Comparison of ENCODE assay signal across 17 mouse cellular contexts in genomic region chr12:69351685-69352084, GRCm38 (mm10). TPM values are rescaled to one million over a fixed set of nuclear protein-coding genes. Genes with fewer than 3 reads are reported as not detected.
DNase-seq lines count a peak whose midpoint lies in the region; ATAC-seq and TF ChIP-seq lines count a peak whose summit lies in the region.
"Had no signal": no experiment of that assay in that cellular context is flagged by ENCODE, and none has a peak within 500 bp of the region (broad histone marks: within the 10 kb centered on the region; RNA-seq: fewer than 3 reads in every experiment).

No protein-coding gene starts in this region.

- TF ChIP-seq RAD21 in CH12.LX (IDR thresholded peaks at IDR 0.05; ENCODE audit: low read depth, low read length), result peak; percentile 11

- no peak overlapping the region for H3K9ac ChIP-seq in kidney, postnatal 0 days (ENCODE audit: low read depth, low read length)
- H3K9ac ChIP-seq in kidney, embryonic 15.5 days, result no peak overlapping the region
- no peak overlapping the region for H3K9ac ChIP-seq in CH12.LX (ENCODE audit: insufficient read depth, low read depth)
- H3K9ac ChIP-seq: embryonic facial prominence, embryonic 15.5 days; heart, embryonic 13.5 days; hindbrain, embryonic 12.5 days; midbrain, embryonic 15.5 days; neural tube, embryonic 13.5 days had no signal

- no peaks in the 10 kb centered on the region for H3K9me3 ChIP-seq in kidney, postnatal 0 days (replicated peaks; ENCODE audit: low read length)
- no peaks in the 10 kb centered on the region for H3K9me3 ChIP-seq in kidney, embryonic 15.5 days (replicated peaks)
- no peaks in the 10 kb centered on the region for H3K9me3 ChIP-seq in CH12.LX (replicated peaks; ENCODE audit: low read length)
- no peaks in the 10 kb centered on the region for H3K9me3 ChIP-seq in heart, embryonic 10.5 days
- H3K9me3 ChIP-seq: embryonic facial prominence, embryonic 15.5 days; heart, embryonic 13.5 days; hindbrain, embryonic 12.5 days; midbrain, embryonic 15.5 days; neural tube, embryonic 13.5 days had no signal

- no peak for DNase-seq in kidney, postnatal 0 days (ENCODE audit: low spot score)
- DNase-seq in 416B (ENCODE audit: low read depth) (peak; percentile 67), CH12.LX (ENCODE audit: extremely low read depth) (no peak)
- DNase-seq in induced T-regulatory cell, adult 2 months (ENCODE audit: low read depth), result peak; percentile 61
- no peak for DNase-seq in heart, embryonic 10.5 days (ENCODE audit: low spot score)
- DNase-seq in right cerebral cortex, adult 18-20 months, result no peak
- DNase-seq: cerebellum, adult 11 months; gastrocnemius, postnatal 25 days; kidney, adult 8-10 months; lung, postnatal 36 days had no signal

- H3K4me1 ChIP-seq in kidney, postnatal 0 days (replicated peaks; ENCODE audit: insufficient read depth, low read length), result no peaks in the 10 kb centered on the region
- peaks cover 10% of the 10 kb centered on the region for H3K4me1 ChIP-seq in kidney, embryonic 15.5 days
- H3K4me1 ChIP-seq in CH12.LX (ENCODE audit: control insufficient read depth in 1 of 2, insufficient read depth in 2 of 2), result peaks cover 5 to 13% of the 10 kb centered on the region in 2 experiments
- no peaks in the 10 kb centered on the region; the same call in 1 of the 2 replicates for H3K4me1 ChIP-seq in heart, embryonic 10.5 days

- ATAC-seq in kidney, postnatal 0 days (replicated peaks; ENCODE audit: low FRiP score, low read depth), result no peak
- ATAC-seq in kidney, embryonic 15.5 days (replicated peaks; ENCODE audit: low FRiP score), result no peak
- ATAC-seq: forebrain, embryonic 16.5 days; midbrain, embryonic 15.5 days had no signal

- H3K27ac ChIP-seq in kidney, postnatal 0 days, result no peak overlapping the region
- H3K27ac ChIP-seq in kidney, embryonic 15.5 days, result no peak overlapping the region
- H3K27ac ChIP-seq in CH12.LX (ENCODE audit: insufficient read depth, low read depth), result no peak overlapping the region
- H3K27ac ChIP-seq in heart, embryonic 10.5 days, result no peak overlapping the region
- H3K27ac ChIP-seq: embryonic facial prominence, embryonic 15.5 days; heart, embryonic 13.5 days; hindbrain, embryonic 12.5 days; midbrain, embryonic 15.5 days; neural tube, embryonic 13.5 days had no signal

- dilution Hi-C loops in CH12.LX (cut with MboI; ENCODE audit: extremely low pct_ligation_motif_present, extremely low pct_unique_long_range_greater_than_20kb, low sequenced_read_pairs), result no loop called here

- H3K36me3 ChIP-seq in kidney, postnatal 0 days (ENCODE audit: insufficient read depth, low read length), result peaks cover 27% of the 10 kb centered on the region
- H3K36me3 ChIP-seq in kidney, embryonic 15.5 days, result peaks cover 71% of the 10 kb centered on the region
- peaks cover 38 to 70% of the 10 kb centered on the region in 2 experiments for H3K36me3 ChIP-seq in CH12.LX (replicated peaks in 1 of 2; ENCODE audit: control insufficient read depth in 1 of 2, insufficient read depth in 1 of 2, low read length in 1 of 2)
- peaks cover 68% of the 10 kb centered on the region for H3K36me3 ChIP-seq in heart, embryonic 10.5 days

- TF ChIP-seq POLR2A in CH12.LX (IDR thresholded peaks at IDR 0.05; ENCODE audit: low read depth, low read length), result no peak

- H3K4me3 ChIP-seq in kidney, postnatal 0 days (replicated peaks; ENCODE audit: low read depth, low read length), result no peak overlapping the region
- H3K4me3 ChIP-seq in kidney, embryonic 15.5 days (replicated peaks), result no peak overlapping the region
- H3K4me3 ChIP-seq in CH12.LX (replicated peaks in 1 of 3; ENCODE audit: low read depth in 2 of 3, low read length in 2 of 3, poor library complexity in 1 of 3), result no peak overlapping the region
- no peak overlapping the region for H3K4me3 ChIP-seq in heart, embryonic 10.5 days
- H3K4me3 ChIP-seq: embryonic facial prominence, embryonic 15.5 days; heart, embryonic 13.5 days; hindbrain, embryonic 12.5 days; midbrain, embryonic 15.5 days; neural tube, embryonic 13.5 days had no signal

- peak; percentile 36; the same call in 1 of the 2 replicates for TF ChIP-seq CTCF in kidney, postnatal 0 days (IDR thresholded peaks at IDR 0.05; ENCODE audit: low read depth)
- peak in 1 of 2 experiments; percentile 68; a peak in 2 of 4 replicates for TF ChIP-seq CTCF in CH12.LX (conservative IDR thresholded peaks at IDR 0.05 in 1 of 2, IDR thresholded peaks at IDR 0.05 in 1 of 2; ENCODE audit: low read depth in 2 of 2, low read length in 2 of 2)

- H3K27me3 ChIP-seq in kidney, postnatal 0 days (ENCODE audit: insufficient read depth, low read length), result no peaks in the 10 kb centered on the region
- H3K27me3 ChIP-seq in kidney, embryonic 15.5 days, result no peaks in the 10 kb centered on the region
- H3K27me3 ChIP-seq in CH12.LX (replicated peaks), result no peaks in the 10 kb centered on the region
- H3K27me3 ChIP-seq in heart, embryonic 10.5 days (ENCODE audit: insufficient read depth, poor library complexity, severe bottlenecking), result no peaks in the 10 kb centered on the region
- H3K27me3 ChIP-seq: embryonic facial prominence, embryonic 15.5 days; heart, embryonic 13.5 days; hindbrain, embryonic 12.5 days; midbrain, embryonic 15.5 days; neural tube, embryonic 13.5 days had no signal

- in situ Hi-C loops in CH12.LX (cut with MboI; ENCODE audit: low pct_ligation_motif_present, low pct_unique_long_range_greater_than_20kb, low sequenced_read_pairs), result loop anchor here (10.0 kb wide), 2 partner anchors 223 to 343 kb away; no protein-coding TSS in a partner anchor

- no peak overlapping the region for H3K4me2 ChIP-seq in kidney, postnatal 0 days (ENCODE audit: low read length)
- no peak overlapping the region for H3K4me2 ChIP-seq in kidney, embryonic 15.5 days
- no peak overlapping the region for H3K4me2 ChIP-seq in CH12.LX (ENCODE audit: insufficient read depth, low read depth, poor library complexity, severe bottlenecking)
- H3K4me2 ChIP-seq: embryonic facial prominence, embryonic 15.5 days; heart, embryonic 13.5 days; hindbrain, embryonic 12.5 days; midbrain, embryonic 15.5 days; neural tube, embryonic 13.5 days had no signal

- WGBS in kidney, postnatal 0 days, result 95% methylated on average over 1 of the region's 1 CpGs
- WGBS in kidney, embryonic 15.5 days, result 82% methylated on average over 1 of the region's 1 CpGs
- WGBS in heart, embryonic 10.5 days, result 63% methylated on average over 1 of the region's 1 CpGs

- no peak for TF ChIP-seq EP300 in CH12.LX (IDR thresholded peaks at IDR 0.05; ENCODE audit: low read length)

- H3K79me2 ChIP-seq in CH12.LX (replicated peaks; ENCODE audit: control insufficient read depth, extremely low read depth, insufficient read depth, poor library complexity, severe bottlenecking), result peaks cover 21% of the 10 kb centered on the region

TF ChIP-seq in CH12.LX, 34 proteins besides CTCF, POLR2A, EP300 and RAD21:
- TF ChIP-seq KAT2A (IDR thresholded peaks at IDR 0.05; ENCODE audit: insufficient replicate concordance, low read length) (no peak), MYC (IDR thresholded peaks at IDR 0.05; ENCODE audit: low read depth, low read length) (peak; percentile 73), SMC3 (IDR thresholded peaks at IDR 0.05; ENCODE audit: low read depth, low read length) (peak; percentile 39)

RNA-seq across cellular contexts. Expression of gene Nemf, which starts 5.3 kb away (rescaled TPM):
- polyA plus RNA-seq in kidney, postnatal 0 days (2015; fragmentation: Nextera tagmentation; extraction: Ambion mirVana), result 66.8 and 69.9 TPM in 2 replicates
- polyA plus RNA-seq in kidney, embryonic 15.5 days (2015; fragmentation: Nextera tagmentation; extraction: Ambion mirVana), result 87.0 and 91.6 TPM in 2 replicates
- total RNA-seq in CH12.LX (2012; rRNA removed) (34.3 and 37.5 TPM in 2 replicates), CH12.LX (2014; rRNA removed) (56.6 and 71.0 TPM in 2 replicates)
- polyA plus RNA-seq in CH12.LX (2012; ENCODE audit: insufficient read length, low read depth), result 44.9 and 54.7 TPM in 2 replicates
- 68.1 and 78.1 TPM in 2 replicates for polyA plus RNA-seq in heart, embryonic 10.5 days (2016; fragmentation: Nextera tagmentation; extraction: Ambion mirVana)

RNA-seq across cellular contexts. Expression of gene Arf6, which starts 20.3 kb away (rescaled TPM):
- polyA plus RNA-seq in kidney, postnatal 0 days (2015; fragmentation: Nextera tagmentation; extraction: Ambion mirVana), result 56.2 and 70.7 TPM in 2 replicates
- polyA plus RNA-seq in kidney, embryonic 15.5 days (2015; fragmentation: Nextera tagmentation; extraction: Ambion mirVana), result 45.3 and 47.0 TPM in 2 replicates
- total RNA-seq in CH12.LX (2012; rRNA removed), result 273 and 312 TPM in 2 replicates
- total RNA-seq in CH12.LX (2014; rRNA removed), result 308 and 375 TPM in 2 replicates
- polyA plus RNA-seq in CH12.LX (2012; ENCODE audit: insufficient read length, low read depth), result 224 and 258 TPM in 2 replicates
- 37.1 and 50.4 TPM in 2 replicates for polyA plus RNA-seq in heart, embryonic 10.5 days (2016; fragmentation: Nextera tagmentation; extraction: Ambion mirVana)

RNA-seq across cellular contexts. Expression of gene Gm9887, which starts 20.6 kb away (rescaled TPM):
- polyA plus RNA-seq in kidney, postnatal 0 days (2015; fragmentation: Nextera tagmentation; extraction: Ambion mirVana), result 1.3 and 3.2 TPM in 2 replicates
- 1.4 and 1.7 TPM in 2 replicates for polyA plus RNA-seq in kidney, embryonic 15.5 days (2015; fragmentation: Nextera tagmentation; extraction: Ambion mirVana)
- total RNA-seq in CH12.LX (2012; rRNA removed) (4.3 TPM in 2 replicates), CH12.LX (2014; rRNA removed) (not detected in 2 replicates)
- 3.4 and 4.3 TPM in 2 replicates for polyA plus RNA-seq in CH12.LX (2012; ENCODE audit: insufficient read length, low read depth)
- polyA plus RNA-seq in heart, embryonic 10.5 days (2016; fragmentation: Nextera tagmentation; extraction: Ambion mirVana), result 0.95 and 1.8 TPM in 2 replicates
- total RNA-seq: gastrocnemius, postnatal 25 days had no signal

RNA-seq across cellular contexts. Expression of gene Klhdc2, which starts 55.2 kb away (rescaled TPM):
- 132 and 141 TPM in 2 replicates for polyA plus RNA-seq in kidney, postnatal 0 days (2015; fragmentation: Nextera tagmentation; extraction: Ambion mirVana)
- 150 and 151 TPM in 2 replicates for polyA plus RNA-seq in kidney, embryonic 15.5 days (2015; fragmentation: Nextera tagmentation; extraction: Ambion mirVana)
- total RNA-seq in CH12.LX (2012; rRNA removed), result 103 and 120 TPM in 2 replicates
- 280 and 288 TPM in 2 replicates for total RNA-seq in CH12.LX (2014; rRNA removed)
- 81.8 and 85.3 TPM in 2 replicates for polyA plus RNA-seq in CH12.LX (2012; ENCODE audit: insufficient read length, low read depth)
- 142 and 162 TPM in 2 replicates for polyA plus RNA-seq in heart, embryonic 10.5 days (2016; fragmentation: Nextera tagmentation; extraction: Ambion mirVana)

Comparison
In these comparisons a context has a peak if more than half of its experiments do, and no peak if none do; other contexts are left out.
1. DNase-seq: peak in 416B (single experiment) and induced T-regulatory cell, adult 2 months (single experiment); none in kidney, postnatal 0 days (single experiment), CH12.LX (single experiment), heart, embryonic 10.5 days (single experiment) and right cerebral cortex, adult 18-20 months (single experiment).